Mouse (Mus musculus) C2C12 (cell line): ENCODE results near the gene Cartpt. TPM values are rescaled to one million over a fixed set of nuclear protein-coding genes. Genes with fewer than 3 reads are reported as not detected.

ENCODE experiments used
- H3K27me3 ChIP-seq: one replicate; pipeline ENCODE4 v1.6.1; 2011; ENCODE audit not compliant: control insufficient read depth, insufficient read depth, insufficient read length
- H3K36me3 ChIP-seq: one replicate; pipeline ENCODE4 v1.6.1; 2011; ENCODE audit not compliant: control insufficient read depth, insufficient read depth
- H3K4me3 ChIP-seq: one replicate; pipeline ENCODE4 v1.5.1; 2011; ENCODE audit warnings: mild to moderate bottlenecking, control low read depth; ENCODE audit not compliant: poor library complexity, insufficient read depth, severe bottlenecking
- H3K79me2 ChIP-seq: one replicate; pipeline ENCODE4 v1.6.1; 2011; ENCODE audit not compliant: control insufficient read depth, insufficient read depth
- H3K79me3 ChIP-seq: one replicate; pipeline ENCODE4 v1.6.1; 2011; ENCODE audit warnings: low read depth, control low read depth
- H3ac ChIP-seq: one replicate; pipeline ENCODE3; 2011; ENCODE audit warnings: low read depth; ENCODE audit not compliant: control insufficient read depth, insufficient read length
- CEBPB ChIP-seq: IDR thresholded peaks from one replicate; pipeline ENCODE4 v1.6.1; 2011; ENCODE audit warnings: low read depth, mild to moderate bottlenecking, control low read depth, moderate library complexity
- CTCF ChIP-seq: IDR thresholded peaks from one replicate; pipeline ENCODE4 v1.5.1; 2011; ENCODE audit not compliant: control insufficient read depth, insufficient read depth, insufficient read length
- FOSL1 ChIP-seq: IDR thresholded peaks from one replicate; pipeline ENCODE4 v1.8.0; 2011; ENCODE audit warnings: mild to moderate bottlenecking, low read length; ENCODE audit not compliant: poor library complexity, insufficient read depth, severe bottlenecking
- MAX ChIP-seq: IDR thresholded peaks from one replicate; pipeline ENCODE4 v1.6.1; 2011; ENCODE audit warnings: mild to moderate bottlenecking, control low read depth
- MYOD1 ChIP-seq: IDR thresholded peaks from one replicate; pipeline ENCODE4 v1.6.1; 2011; ENCODE audit warnings: low read depth; ENCODE audit not compliant: control insufficient read depth, insufficient read length
- MYOG ChIP-seq: IDR thresholded peaks from one replicate; pipeline ENCODE4 v1.6.1; 2011; ENCODE audit not compliant: control insufficient read depth, insufficient read length; ENCODE audit errors: extremely low read depth
- USF1 ChIP-seq: IDR thresholded peaks from one replicate; pipeline ENCODE4 v1.6.1; 2011; ENCODE audit warnings: low read depth, mild to moderate bottlenecking, control low read depth, moderate library complexity
- long read RNA-seq, 2 experiments: library from polyadenylated mRNA; unstranded; transcript quantifications; one replicate each; pipeline ENCODE4 v2.0.0; 2019 to 2020
- polyA plus RNA-seq: library from polyadenylated mRNA; unstranded; fragments of >200 nt; fragmentation: generic; extraction: Trizol; gene quantifications from one replicate; pipeline ENCODE4 v1.2.1, GENCODE M21; 2012; ENCODE audit warnings: missing spikeins

Gene Cartpt
- not detected for polyA plus RNA-seq
- long read RNA-seq, experiment 1: 0 reads
- long read RNA-seq, experiment 2: 0 reads

DNA sequence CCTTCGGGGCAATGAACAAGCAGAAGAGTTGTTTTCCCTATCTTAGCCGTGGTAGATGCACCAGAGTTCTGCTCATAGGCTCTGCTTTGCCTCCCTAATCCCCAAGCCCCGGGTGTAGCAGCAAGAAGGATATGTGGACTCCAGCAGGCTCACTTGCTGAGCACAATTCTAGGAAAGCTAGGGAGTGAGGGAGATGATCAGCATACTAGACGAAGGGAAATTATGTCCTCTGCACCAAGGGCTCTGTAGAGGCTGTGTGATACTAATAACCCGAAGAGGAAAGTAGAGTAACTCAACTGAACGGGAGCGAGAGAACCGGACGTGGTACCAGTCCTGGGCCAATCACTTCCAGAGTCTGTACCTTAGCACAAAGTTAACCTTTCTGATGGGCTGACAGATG, at the start of gene Cartpt:
Cartpt (minus strand) TSS at position 127 of the 400 bp plus-strand sequence.
- Histone ChIP-seq H3K36me3 (no peaks in the 10 kb centered on the region), H3K27me3 (peaks cover 26% of the 10 kb centered on the region), H3K4me3 (no peak within 1 kb of the TSS), H3K79me3 (no peaks in the 10 kb centered on the region), H3K79me2 (no peaks in the 10 kb centered on the region), H3ac (no peak within 1 kb of the TSS)
- TF ChIP-seq FOSL1 (no peak), USF1 (no peak), MAX (no peak), MYOD1 (no peak), MYOG (no peak)

DNA sequence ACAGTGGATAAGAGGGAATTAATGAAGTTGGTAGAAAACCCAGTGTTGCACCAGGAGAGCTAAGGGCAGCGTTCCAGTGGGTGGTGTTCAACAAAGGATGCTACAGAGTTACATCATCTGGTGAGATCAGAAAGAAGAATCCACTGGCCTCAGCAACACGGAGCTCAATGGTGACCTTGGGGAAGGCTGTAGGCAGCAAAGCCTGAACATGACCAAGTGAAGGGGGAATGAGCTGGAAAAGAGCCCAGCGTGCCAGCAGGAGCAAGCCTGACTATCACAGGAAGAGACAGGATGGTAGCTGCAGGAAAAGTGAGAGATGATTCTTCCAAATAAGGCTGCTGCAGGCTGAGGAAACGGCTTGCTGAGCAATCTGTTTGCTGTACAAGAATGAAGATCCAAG, 46.5 kb upstream of the Cartpt start:
- TF ChIP-seq CTCF (no peak), FOSL1 (no peak)
- no peak overlapping the region for H3K4me3 ChIP-seq
- H3K79me2 ChIP-seq: no peaks in the 10 kb centered on the region
- no peak overlapping the region for H3ac ChIP-seq
- H3K36me3 ChIP-seq: no peaks in the 10 kb centered on the region
- H3K27me3 ChIP-seq: no peaks in the 10 kb centered on the region
- no peaks in the 10 kb centered on the region for H3K79me3 ChIP-seq

DNA sequence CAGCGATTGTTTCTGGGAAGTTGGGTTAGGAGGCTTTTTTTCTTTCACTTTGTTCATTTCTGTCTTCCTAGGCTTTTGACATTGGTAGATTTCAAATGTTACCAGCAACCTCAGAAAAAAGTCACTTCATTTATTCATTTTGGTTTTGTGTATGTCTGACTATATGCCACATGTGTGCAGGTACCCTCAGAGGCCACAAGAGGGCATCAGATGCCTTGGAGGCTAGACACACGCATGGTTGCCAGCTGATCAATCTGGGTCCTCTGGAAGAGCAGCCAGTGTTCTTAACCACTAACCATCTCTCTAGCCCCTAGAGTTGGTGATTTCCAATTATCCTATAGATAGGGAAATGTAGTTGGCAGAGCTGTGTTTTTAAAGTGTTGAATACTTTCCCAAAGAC, 42.6 kb upstream of the Cartpt start:
- no peaks in the 10 kb centered on the region for H3K27me3 ChIP-seq
- no peak for TF ChIP-seq MAX
- no peak for TF ChIP-seq FOSL1
- TF ChIP-seq USF1: no peak
- TF ChIP-seq MYOG: no peak
- no peak for TF ChIP-seq MYOD1
- TF ChIP-seq CEBPB: no peak
- no peak for TF ChIP-seq CTCF
- H3K4me3 ChIP-seq: no peak overlapping the region
- no peak overlapping the region for H3ac ChIP-seq
- H3K36me3 ChIP-seq: no peaks in the 10 kb centered on the region
- H3K79me2 ChIP-seq: no peaks in the 10 kb centered on the region
- H3K79me3 ChIP-seq: no peaks in the 10 kb centered on the region

DNA sequence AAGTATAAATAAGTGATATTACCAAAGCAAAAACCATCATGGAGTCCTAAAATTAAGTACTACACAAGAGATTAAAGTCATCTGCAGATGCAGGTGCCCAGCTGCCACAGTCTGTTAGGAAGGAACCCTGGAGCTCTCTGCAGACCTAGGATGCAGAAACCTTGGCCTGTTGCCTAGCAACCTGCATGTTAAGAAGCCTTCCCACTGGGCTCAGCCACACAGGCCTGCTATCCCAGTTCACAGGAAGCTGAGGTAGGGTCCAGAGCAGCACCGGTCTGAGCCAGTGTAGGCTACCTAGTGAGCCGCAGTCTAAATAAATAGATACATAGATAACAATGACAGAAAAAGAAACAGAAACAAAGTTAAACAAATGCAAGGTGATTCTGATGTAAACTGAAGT, 39.7 kb upstream of the Cartpt start:
- Histone ChIP-seq H3K27me3 (no peaks in the 10 kb centered on the region), H3K36me3 (no peaks in the 10 kb centered on the region), H3ac (no peak overlapping the region), H3K79me2 (no peaks in the 10 kb centered on the region), H3K79me3 (no peaks in the 10 kb centered on the region), H3K4me3 (no peak overlapping the region)
- TF ChIP-seq CEBPB (no peak), MAX (no peak), MYOG (no peak), USF1 (no peak), CTCF (no peak), FOSL1 (no peak), MYOD1 (no peak)

DNA sequence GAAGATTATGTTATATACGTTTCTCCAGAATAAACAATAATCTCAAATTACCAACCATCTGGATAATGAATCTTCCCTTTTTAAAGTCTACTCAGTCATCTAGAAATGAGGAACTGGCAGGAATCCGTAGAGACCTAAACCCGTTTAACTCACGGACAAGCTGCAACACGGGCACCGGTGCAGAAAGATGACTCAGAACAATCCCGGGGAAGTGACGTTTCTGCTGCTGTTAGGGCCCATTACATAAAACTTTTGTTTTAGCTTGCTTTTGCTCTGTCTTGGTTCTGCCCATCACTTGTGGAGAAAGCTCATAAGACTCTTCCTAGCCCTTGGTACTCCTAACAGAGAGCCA, 38.4 kb upstream of the Cartpt start:
- no peak overlapping the region for H3ac ChIP-seq
- H3K4me3 ChIP-seq: no peak overlapping the region
- no peaks in the 10 kb centered on the region for H3K36me3 ChIP-seq
- TF ChIP-seq MYOD1 (no peak), USF1 (no peak), FOSL1 (no peak), MAX (no peak), MYOG (no peak), CEBPB (no peak), CTCF (no peak)
- no peaks in the 10 kb centered on the region for H3K79me2 ChIP-seq
- no peaks in the 10 kb centered on the region for H3K79me3 ChIP-seq
- H3K27me3 ChIP-seq: no peaks in the 10 kb centered on the region

DNA sequence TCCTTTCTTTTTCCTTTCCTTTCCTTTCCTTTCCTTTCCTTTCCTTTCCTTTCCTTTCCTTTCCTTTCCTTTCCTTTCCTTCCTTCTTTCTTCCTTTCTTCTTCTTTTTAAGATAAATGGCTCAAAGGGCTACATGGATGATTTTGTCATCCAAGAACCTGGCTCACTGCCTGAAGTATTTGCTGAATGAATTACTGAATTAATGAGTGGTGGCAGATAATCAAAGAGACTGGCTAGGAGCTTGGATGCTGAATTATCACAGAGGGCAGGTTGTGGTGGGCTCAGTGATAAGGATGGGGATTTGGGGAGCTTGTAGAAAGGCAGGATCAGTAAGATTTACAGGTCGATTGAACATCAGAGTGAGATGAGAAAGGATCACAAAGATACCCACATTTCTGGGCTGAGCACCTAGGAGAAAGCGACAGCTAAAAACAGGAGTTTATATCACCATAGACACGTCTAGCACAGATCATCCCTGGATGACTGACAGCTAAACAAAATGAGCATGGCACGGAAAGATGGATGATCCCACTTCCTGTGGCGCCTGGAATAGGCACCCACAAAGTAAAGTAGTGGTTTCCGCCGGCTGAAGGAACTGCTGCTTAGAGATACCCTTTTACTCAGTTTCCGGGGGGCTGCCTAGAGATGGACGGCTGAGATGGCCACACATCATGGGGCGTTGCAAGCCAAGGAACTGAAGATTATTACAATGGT, 37.9 kb upstream of the Cartpt start:
- no peaks in the 10 kb centered on the region for H3K27me3 ChIP-seq
- no peaks in the 10 kb centered on the region for H3K36me3 ChIP-seq
- no peak for TF ChIP-seq FOSL1
- TF ChIP-seq USF1: no peak
- no peak for TF ChIP-seq CEBPB
- no peak for TF ChIP-seq CTCF
- no peak for TF ChIP-seq MYOD1
- TF ChIP-seq MAX: no peak
- TF ChIP-seq MYOG: no peak
- H3K79me3 ChIP-seq: no peaks in the 10 kb centered on the region
- no peak overlapping the region for H3ac ChIP-seq
- no peak overlapping the region for H3K4me3 ChIP-seq
- no peaks in the 10 kb centered on the region for H3K79me2 ChIP-seq
